Mouse (Mus musculus): ENCODE data around the gene Scaf1.
"Not testable (repeated sequence)": the region's sequence is repeated elsewhere in the genome, so short reads cannot be mapped to it uniquely, and the experiment has no call there.

Gene Scaf1

GRCm38 (mm10) chr7:45045741-45046140 lies 29.6 kb upstream of the Scaf1 start:
- no peak for DNase-seq (ENCODE audit: low spot score in 2 of 2)

- no peak for DNase-seq (ENCODE audit: low spot score in 2 of 2)
These were observed 27.1 kb upstream of the Scaf1 start for GRCm38 (mm10) chr7:45043307-45043706.

GRCm38 (mm10) chr7:45040851-45041250 lies 24.7 kb upstream of the Scaf1 start:
- DNase-seq (ENCODE audit: low spot score in 2 of 2), result no peak

GRCm38 (mm10) chr7:45038411-45038810 lies 22.2 kb upstream of the Scaf1 start:
- no peak for DNase-seq (ENCODE audit: low spot score in 2 of 2)

- no peak for DNase-seq (ENCODE audit: low spot score in 2 of 2)
These were observed 21.7 kb upstream of the Scaf1 start for GRCm38 (mm10) chr7:45037720-45038361.

GRCm38 (mm10) chr7:45036702-45037101 lies 20.5 kb upstream of the Scaf1 start:
- no peak for DNase-seq (ENCODE audit: low spot score in 2 of 2)

GRCm38 (mm10) chr7:45035631-45036030 lies 19.5 kb upstream of the Scaf1 start:
- no peak for DNase-seq (ENCODE audit: low spot score in 2 of 2)

- no peak for DNase-seq (ENCODE audit: low spot score in 2 of 2)
These were observed 17.7 kb upstream of the Scaf1 start for GRCm38 (mm10) chr7:45033722-45034359.

- no peak for DNase-seq (ENCODE audit: low spot score in 2 of 2)
These were observed 14.7 kb upstream of the Scaf1 start for GRCm38 (mm10) chr7:45030857-45031256.

- no peak for DNase-seq (ENCODE audit: low spot score in 2 of 2)
These were observed 13.8 kb upstream of the Scaf1 start for GRCm38 (mm10) chr7:45029995-45030394.

- no peak for DNase-seq (ENCODE audit: low spot score in 2 of 2)
These were observed 12.2 kb upstream of the Scaf1 start for GRCm38 (mm10) chr7:45028351-45028750.

GRCm38 (mm10) chr7:45027761-45028160 lies 11.6 kb upstream of the Scaf1 start:
- no peak for DNase-seq (ENCODE audit: low spot score in 2 of 2)

GRCm38 (mm10) chr7:45026256-45026655 lies 10.1 kb upstream of the Scaf1 start:
- DNase-seq (ENCODE audit: low spot score in 2 of 2), result no peak

GRCm38 (mm10) chr7:45025601-45026220 lies 9.5 kb upstream of the Scaf1 start:
- DNase-seq (ENCODE audit: low spot score in 2 of 2), result no peak

- DNase-seq (ENCODE audit: low spot score in 2 of 2), result no peak
These were observed 8.4 kb upstream of the Scaf1 start for GRCm38 (mm10) chr7:45024281-45025248.

- DNase-seq (ENCODE audit: low spot score in 2 of 2), result not testable (repeated sequence)
These were observed 7.5 kb upstream of the Scaf1 start for GRCm38 (mm10) chr7:45023711-45024110.

GRCm38 (mm10) chr7:45020225-45020624 lies 4.1 kb upstream of the Scaf1 start:
- DNase-seq (ENCODE audit: low spot score in 2 of 2), result no peak

- DNase-seq (ENCODE audit: low spot score in 2 of 2), result no peak
These were observed 2.9 kb upstream of the Scaf1 start for GRCm38 (mm10) chr7:45019031-45019571.

- DNase-seq (ENCODE audit: low spot score in 2 of 2), result peak; percentile 78 to 92
These were observed 1.3 kb upstream of the Scaf1 start, which contains the start of gene Rras for GRCm38 (mm10) chr7:45017242-45018061. Gene Rras (plus strand): TSS chr7:45017961.

GRCm38 (mm10) chr7:45016761-45017160 lies 598 bp upstream of the Scaf1 start:
- DNase-seq (ENCODE audit: low spot score in 2 of 2), result no peak

All from right cerebral cortex, postnatal 36 days (tissue).